Mouse (Mus musculus) bone marrow, adult 2 months (tissue): ENCODE measurements around the gene Flt4.

ENCODE experiments used
- CTCF ChIP-seq: fragments of 200-500 bp; IDR thresholded peaks from 2 replicates; pipeline ENCODE4 v1.5.1; 2011; ENCODE audit warnings: low read length, control low read depth; ENCODE audit not compliant: control insufficient read depth, insufficient read depth
- POLR2A ChIP-seq: fragments of 200-500 bp; IDR thresholded peaks from 2 replicates; pipeline ENCODE4 v1.6.1; 2011; ENCODE audit warnings: low read depth, mild to moderate bottlenecking, control low read depth, low read length, borderline replicate concordance; ENCODE audit not compliant: control insufficient read depth

GRCm38 (mm10) chr11:49664262-49665140, 55.4 kb downstream of the Flt4 start:
- no peak for TF ChIP-seq CTCF
- no peak for TF ChIP-seq POLR2A
